Mouse (Mus musculus): Measurements from ENCODE around the gene Bpifc.

- no peak for TF ChIP-seq E2F4 (IDR thresholded peaks at IDR 0.05; ENCODE audit: insufficient read depth)
- no peak for TF ChIP-seq USF1 (IDR thresholded peaks at IDR 0.05; ENCODE audit: low read depth)
- no peak for TF ChIP-seq TCF12 (IDR thresholded peaks at IDR 0.05; ENCODE audit: insufficient read depth, poor library complexity, severe bottlenecking)
- TF ChIP-seq CEBPB (IDR thresholded peaks at IDR 0.05; ENCODE audit: insufficient read depth, poor library complexity, severe bottlenecking) = no peak
- TF ChIP-seq REST (IDR thresholded peaks at IDR 0.05; ENCODE audit: insufficient read depth, insufficient read length) = no peak
- no peak for TF ChIP-seq POLR2A (IDR thresholded peaks at IDR 0.05; ENCODE audit: insufficient read length, low read depth)
- no peak for TF ChIP-seq TCF3 (IDR thresholded peaks at IDR 0.05; ENCODE audit: insufficient read length, low read depth)
- TF ChIP-seq MAX (IDR thresholded peaks at IDR 0.05; ENCODE audit: low read depth) = no peak
Measured at GRCm38 (mm10) chr10:86018813-86019212, 7.1 kb upstream of the Bpifc start.
